Mouse (Mus musculus) CH12.LX (cell line): ENCODE data around the gene Rps5. TPM values are rescaled to one million over a fixed set of nuclear protein-coding genes. Genes with fewer than 3 reads are reported as not detected.
"Not testable (repeated sequence)": the region's sequence is repeated elsewhere in the genome, so short reads cannot be mapped to it uniquely, and the experiment has no call there.

ENCODE experiments used
- DNase-seq: peaks from one replicate; pipeline ENCODE4 v3.0.0-alpha.2; 2013; ENCODE audit errors: extremely low read depth
- H3K27ac ChIP-seq: 2 replicates; pipeline ENCODE4 v1.5.1; 2012; ENCODE audit warnings: low read depth, mild to moderate bottlenecking, control low read depth, moderate library complexity; ENCODE audit not compliant: insufficient read depth
- H3K27me3 ChIP-seq: replicated peaks from 2 replicates; pipeline ENCODE3; 2012; ENCODE audit warnings: inconsistent platforms
- H3K36me3 ChIP-seq, 2 experiments: replicated peaks in 1 of 2; 2 replicates each; pipeline versions ENCODE3 to v1.6.1; 2012; ENCODE audit warnings: inconsistent platforms in 1 of 2, low read length in 1 of 2, mild to moderate bottlenecking in 1 of 2, mixed read lengths in 1 of 2, moderate library complexity in 1 of 2; ENCODE audit not compliant: control insufficient read depth in 1 of 2, insufficient read depth in 1 of 2
- H3K4me1 ChIP-seq, 2 experiments: 2 replicates each; pipeline ENCODE4 v1.6.1; 2012; ENCODE audit warnings: inconsistent platforms in 1 of 2, moderate library complexity in 1 of 2; ENCODE audit not compliant: insufficient read depth in 2 of 2, control insufficient read depth in 1 of 2
- H3K4me2 ChIP-seq: 2 replicates; pipeline ENCODE4 v1.6.1; 2012; ENCODE audit warnings: low read depth, mild to moderate bottlenecking, control low read depth; ENCODE audit not compliant: poor library complexity, insufficient read depth, severe bottlenecking
- H3K4me3 ChIP-seq, 3 experiments: fragments of 150-350 bp in 1 of 3; sonication (generic) in 1 of 3; replicated peaks in 1 of 3; 2 replicates each; pipeline versions ENCODE3 to v1.5.1; 2011 to 2012; ENCODE audit warnings: low read depth in 2 of 3, low read length in 2 of 3, mild to moderate bottlenecking in 2 of 3, moderate library complexity in 2 of 3, control low read depth in 1 of 3, improper control_type of control experiment in 1 of 3, inconsistent platforms in 1 of 3, mixed read lengths in 1 of 3; ENCODE audit not compliant: poor library complexity in 1 of 3
- H3K79me2 ChIP-seq: replicated peaks from 2 replicates; pipeline ENCODE4 v1.6.1; 2012; ENCODE audit warnings: mild to moderate bottlenecking, moderate library complexity; ENCODE audit not compliant: control insufficient read depth, poor library complexity, insufficient read depth, severe bottlenecking; ENCODE audit errors: extremely low read depth
- H3K9ac ChIP-seq: 2 replicates; pipeline ENCODE4 v1.6.1; 2012; ENCODE audit warnings: low read depth, mild to moderate bottlenecking, control low read depth, moderate library complexity; ENCODE audit not compliant: insufficient read depth
- H3K9me3 ChIP-seq: replicated peaks from 2 replicates; pipeline ENCODE3; 2012; ENCODE audit warnings: low read length, inconsistent platforms, mixed read lengths
- CHD1 ChIP-seq: IDR thresholded peaks from 2 replicates; pipeline ENCODE4 v1.6.1; 2012; ENCODE audit warnings: low read depth, low read length, improper control_type of control experiment, inconsistent platforms
- CHD2 ChIP-seq: IDR thresholded peaks from 2 replicates; pipeline ENCODE4 v1.6.1; 2011; ENCODE audit warnings: low read length, improper control_type of control experiment
- CTCF ChIP-seq, 2 experiments: IDR thresholded peaks in 1 of 2; conservative IDR thresholded peaks in 1 of 2; 2 replicates each; pipeline ENCODE4 v1.5.1; 2011 to 2012; ENCODE audit warnings: low read depth in 2 of 2, low read length in 2 of 2, improper control_type of control experiment in 1 of 2, inconsistent platforms in 1 of 2, mild to moderate bottlenecking in 1 of 2, moderate library complexity in 1 of 2
- ELF1 ChIP-seq: IDR thresholded peaks from 2 replicates; pipeline ENCODE4 v1.6.1; 2014; ENCODE audit warnings: low read depth, mild to moderate bottlenecking, inconsistent platforms, low read length, improper control_type of control experiment
- EP300 ChIP-seq: IDR thresholded peaks from 2 replicates; pipeline ENCODE4 v1.6.1; 2011; ENCODE audit warnings: low read length, improper control_type of control experiment
- HCFC1 ChIP-seq: IDR thresholded peaks from 2 replicates; pipeline ENCODE4 v1.6.1; 2012; ENCODE audit warnings: low read depth, mild to moderate bottlenecking, inconsistent platforms, low read length, improper control_type of control experiment
- JUND ChIP-seq: conservative IDR thresholded peaks from 2 replicates; pipeline ENCODE4 v1.6.1; 2011; ENCODE audit warnings: low read depth, low read length, improper control_type of control experiment
- MAFK ChIP-seq: IDR thresholded peaks from 2 replicates; pipeline ENCODE4 v1.6.1; 2011; ENCODE audit warnings: low read length, improper control_type of control experiment; ENCODE audit not compliant: insufficient replicate concordance
- MXI1 ChIP-seq: IDR thresholded peaks from 2 replicates; pipeline ENCODE4 v1.6.1; 2011; ENCODE audit warnings: mild to moderate bottlenecking, low read depth, low read length, improper control_type of control experiment
- NELFE ChIP-seq: IDR thresholded peaks from 2 replicates; pipeline ENCODE4 v1.6.1; 2011; ENCODE audit warnings: low read depth, low read length, improper control_type of control experiment
- NRF1 ChIP-seq: IDR thresholded peaks from 2 replicates; pipeline ENCODE4 v1.6.1; 2014; ENCODE audit warnings: low read depth, mild to moderate bottlenecking, inconsistent platforms, low read length, improper control_type of control experiment, moderate library complexity
- POLR2AphosphoS2 ChIP-seq: IDR thresholded peaks from 2 replicates; pipeline ENCODE4 v1.6.1; 2011; ENCODE audit warnings: low read depth, low read length, improper control_type of control experiment
- RAD21 ChIP-seq: IDR thresholded peaks from 2 replicates; pipeline ENCODE4 v1.6.1; 2011; ENCODE audit warnings: low read depth, mild to moderate bottlenecking, low read length, improper control_type of control experiment, moderate library complexity
- RCOR1 ChIP-seq: conservative IDR thresholded peaks from 2 replicates; pipeline ENCODE4 v1.6.1; 2012; ENCODE audit warnings: low read depth, mild to moderate bottlenecking, inconsistent platforms, low read length, improper control_type of control experiment
- SIN3A ChIP-seq: IDR thresholded peaks from 2 replicates; pipeline ENCODE4 v1.6.1; 2012; ENCODE audit warnings: low read length, improper control_type of control experiment, inconsistent platforms
- SMC3 ChIP-seq: IDR thresholded peaks from 2 replicates; pipeline ENCODE4 v1.6.1; 2011; ENCODE audit warnings: low read depth, low read length, improper control_type of control experiment
- TBP ChIP-seq: conservative IDR thresholded peaks from 2 replicates; pipeline ENCODE4 v1.6.1; 2011; ENCODE audit warnings: low read depth, low read length, improper control_type of control experiment
- TCF12 ChIP-seq: IDR thresholded peaks from 2 replicates; pipeline ENCODE4 v1.6.1; 2014; ENCODE audit warnings: low read depth, mild to moderate bottlenecking, inconsistent platforms, low read length, improper control_type of control experiment
- USF1 ChIP-seq: IDR thresholded peaks from 2 replicates; pipeline ENCODE4 v1.6.1; 2014; ENCODE audit warnings: low read depth, mild to moderate bottlenecking, inconsistent platforms, low read length, improper control_type of control experiment
- USF2 ChIP-seq: conservative IDR thresholded peaks from 2 replicates; pipeline ENCODE4 v1.6.1; 2011; ENCODE audit warnings: low read depth, low read length, improper control_type of control experiment
- ZC3H11A ChIP-seq: IDR thresholded peaks from 2 replicates; pipeline ENCODE4 v1.6.1; 2012; ENCODE audit warnings: low read depth, mild to moderate bottlenecking, inconsistent platforms, low read length, improper control_type of control experiment
- ZKSCAN1 ChIP-seq: IDR thresholded peaks from 2 replicates; pipeline ENCODE4 v1.6.1; 2012; ENCODE audit warnings: low read depth, inconsistent platforms, low read length, improper control_type of control experiment, borderline replicate concordance
- ZNF384 ChIP-seq: IDR thresholded peaks from 2 replicates; pipeline ENCODE4 v1.6.1; 2012; ENCODE audit warnings: low read depth, low read length, improper control_type of control experiment, inconsistent platforms
- dilution Hi-C: fragments of 300-500 bp; cut with MboI; formaldehyde crosslinking; loops from 2 replicates; pipeline ENCODE4 v1.14.3; 2020; ENCODE audit warnings: low sequenced_read_pairs; ENCODE audit not compliant: extremely low pct_unique_long_range_greater_than_20kb, extremely low pct_ligation_motif_present
- in situ Hi-C: fragments of 300-500 bp; cut with MboI; formaldehyde crosslinking; loops from 3 replicates; pipeline ENCODE4 v1.14.3; 2019; ENCODE audit warnings: low sequenced_read_pairs, low pct_ligation_motif_present, low pct_unique_long_range_greater_than_20kb, mixed read lengths
- polyA plus RNA-seq: library from polyadenylated mRNA; unstranded; fragments of >175 nt; gene quantifications from 2 replicates; pipeline ENCODE4 v1.2.1, GENCODE M21; 2012; ENCODE audit warnings: low read depth; ENCODE audit not compliant: insufficient read length
- total RNA-seq, 2 experiments: library from RNA; depleted of rRNA; stranded (reverse); fragments of 300-350 nt in 1 of 2; fragments of >200 nt in 1 of 2; gene quantifications; 2 replicates each; pipeline ENCODE4 v1.2.3; 2012 to 2014

Gene Rps5
- total and polyA plus RNA-seq, 3 experiments = 2,088 to 4,293 (median 4,026) TPM

- H3K4me3 ChIP-seq = no peak overlapping the region
- TF ChIP-seq HCFC1 = no peak
- no peak for TF ChIP-seq EP300
- no peak for TF ChIP-seq ZKSCAN1
- no peak for TF ChIP-seq USF2
- TF ChIP-seq POLR2AphosphoS2 = no peak
- TF ChIP-seq NELFE = no peak
- no peak for TF ChIP-seq SIN3A
- TF ChIP-seq ELF1 = no peak
- no peak for TF ChIP-seq ZC3H11A
- TF ChIP-seq CHD2 = no peak
- no peak for TF ChIP-seq MXI1
- no peak for TF ChIP-seq TCF12
- TF ChIP-seq NRF1 = no peak
- TF ChIP-seq TBP = no peak
- TF ChIP-seq USF1 = no peak
- TF ChIP-seq ZNF384 = no peak
- TF ChIP-seq RCOR1 = no peak
- TF ChIP-seq JUND = no peak
- peaks cover 25 to 51% of the 10 kb centered on the region in 2 experiments for H3K36me3 ChIP-seq
- dilution Hi-C loops = no loop called here
- DNase-seq = no peak
- H3K9ac ChIP-seq = no peak overlapping the region
- no peaks in the 10 kb centered on the region for H3K79me2 ChIP-seq
- no peaks in the 10 kb centered on the region for H3K9me3 ChIP-seq
- in situ Hi-C loops = no loop called here
- H3K4me2 ChIP-seq = no peak overlapping the region
- H3K4me1 ChIP-seq = no peaks in the 10 kb centered on the region
- no peak overlapping the region for H3K27ac ChIP-seq
- H3K27me3 ChIP-seq = no peaks in the 10 kb centered on the region
These were observed 11.9 kb upstream of the Rps5 start for GRCm38 (mm10) chr7:12910181-12910668.

GRCm38 (mm10) chr7:12913556-12913955, 8.5 kb upstream of the Rps5 start:
- peaks cover 1 to 20% of the 10 kb centered on the region in 2 experiments for H3K36me3 ChIP-seq
- H3K27me3 ChIP-seq = no peaks in the 10 kb centered on the region
- H3K4me1 ChIP-seq = no peaks in the 10 kb centered on the region
- H3K9me3 ChIP-seq = no peaks in the 10 kb centered on the region
- TF ChIP-seq NELFE (no peak), CHD1 (no peak), ELF1 (no peak), CTCF (conservative IDR thresholded peaks at IDR 0.05 in 1 of 2, IDR thresholded peaks at IDR 0.05 in 1 of 2; ENCODE audit: low read depth in 2 of 2, low read length in 2 of 2) (peak; percentile 17 to 69), HCFC1 (no peak), MAFK (no peak), TBP (no peak), SMC3 (peak; percentile 70), ZKSCAN1 (no peak), RAD21 (peak; percentile 47)
- H3K27ac ChIP-seq = no peak overlapping the region
- H3K4me2 ChIP-seq = no peak overlapping the region
- no peak overlapping the region for H3K9ac ChIP-seq
- dilution Hi-C loops = no loop called here
- H3K79me2 ChIP-seq = no peaks in the 10 kb centered on the region
- in situ Hi-C loops = no loop called here
- no peak for DNase-seq
- H3K4me3 ChIP-seq = no peak overlapping the region

- in situ Hi-C loops = loop anchor here (10.0 kb wide), 2 partner anchors 64 to 124 kb away; no protein-coding TSS in a partner anchor
- Histone ChIP-seq H3K4me3 (peak overlapping the region in 1 of 3 experiments; percentile 13), H3K4me2 (peak overlapping the region; percentile 33; the same call in 1 of the 2 replicates), H3K79me2 (peaks cover 23% of the 10 kb centered on the region), H3K4me1 (peaks cover 5 to 27% of the 10 kb centered on the region in 2 experiments), H3K36me3 (peaks cover 23 to 30% of the 10 kb centered on the region in 2 experiments)
- H3K9ac ChIP-seq, H3K27ac ChIP-seq, H3K9me3 ChIP-seq, dilution Hi-C loops, H3K27me3 ChIP-seq, DNase-seq: not testable (repeated sequence)
These were observed 1.6 kb upstream of the Rps5 start for GRCm38 (mm10) chr7:12920495-12920894.
